13 mouse cellular contexts compared by ENCODE assay signal in genomic region chr6:34274346-34274745, GRCm38 (mm10). TPM values are rescaled to one million over a fixed set of nuclear protein-coding genes. Genes with fewer than 3 reads are reported as not detected.
DNase-seq lines count a peak whose midpoint lies in the region; ATAC-seq lines count a peak whose summit lies in the region.
"Had no signal": no experiment of that assay in that cellular context is flagged by ENCODE, and none has a peak within 500 bp of the region (broad histone marks: within the 10 kb centered on the region; RNA-seq: fewer than 3 reads in every experiment).

No protein-coding gene starts in this region.

- 0 out of 2 replicates have a peak, but pooled peaks cover 7% of the 10 kb centered on the region for H3K27me3 ChIP-seq in kidney, embryonic 15.5 days
- H3K27me3 ChIP-seq: embryonic facial prominence, embryonic 15.5 days; neural tube, embryonic 12.5 days had no signal

- intact Hi-C loops in heart, postnatal 10 days (cut with DNase I): no loop called here

- H3K4me2 ChIP-seq in kidney, embryonic 15.5 days: no peak overlapping the region
- H3K4me2 ChIP-seq: embryonic facial prominence, embryonic 15.5 days; neural tube, embryonic 12.5 days had no signal

- ATAC-seq in megakaryocyte, adult 5-6 weeks (ENCODE audit: poor library complexity, severe bottlenecking): no peak
- ATAC-seq in kidney, embryonic 15.5 days (replicated peaks; ENCODE audit: low FRiP score): no peak
- ATAC-seq: intestine, postnatal 0 days had no signal

- no peak overlapping the region for H3K27ac ChIP-seq in kidney, embryonic 15.5 days
- H3K27ac ChIP-seq: embryonic facial prominence, embryonic 15.5 days; macrophage; neural tube, embryonic 12.5 days had no signal

- H3K36me3 ChIP-seq in kidney, embryonic 15.5 days: no peaks in the 10 kb centered on the region
- H3K36me3 ChIP-seq: embryonic facial prominence, embryonic 15.5 days; neural tube, embryonic 12.5 days had no signal

- H3K9me3 ChIP-seq in kidney, embryonic 15.5 days (replicated peaks): no peaks in the 10 kb centered on the region
- H3K9me3 ChIP-seq: embryonic facial prominence, embryonic 15.5 days; neural tube, embryonic 12.5 days had no signal

- H3K4me3 ChIP-seq in kidney, embryonic 15.5 days (replicated peaks): no peak overlapping the region
- H3K4me3 ChIP-seq: embryonic facial prominence, embryonic 15.5 days; neural tube, embryonic 12.5 days had no signal

- WGBS in kidney, embryonic 15.5 days: 86% methylated on average over 2 of the region's 2 CpGs

- H3K9ac ChIP-seq in kidney, embryonic 15.5 days: no peak overlapping the region
- H3K9ac ChIP-seq: embryonic facial prominence, embryonic 15.5 days; neural tube, embryonic 12.5 days had no signal

- H3K4me1 ChIP-seq in kidney, embryonic 15.5 days: no peaks in the 10 kb centered on the region
- H3K4me1 ChIP-seq: embryonic facial prominence, embryonic 15.5 days; neural tube, embryonic 12.5 days had no signal

- DNase-seq in layer of hippocampus, adult 8-10 months (ENCODE audit: low spot score in 2 of 2): peak; percentile 18 to 26
- no peak for DNase-seq in layer of hippocampus, adult 9-10 months (ENCODE audit: low spot score)
- peak; percentile 91 for DNase-seq in adipocyte (ENCODE audit: low spot score)
- DNase-seq in cerebellum, postnatal 10 days: peak; percentile 43 to 60
- DNase-seq in heart, postnatal 10 days: peak; percentile 70 to 78
- DNase-seq: spleen, adult 18-20 months; thymus, postnatal 14 days had no signal

RNA-seq across cellular contexts. Expression of gene Akr1b3, which starts 42.9 kb away (rescaled TPM):
- 10 to 100 TPM; 44.6 to 55.6 (median 48.9) TPM for total RNA-seq in layer of hippocampus, adult 8-10 months (2022)
- 100 to 1,000 TPM; 196 to 211 TPM for total RNA-seq in heart, postnatal 10 days (2021)
- 200 and 215 TPM in 2 replicates for total RNA-seq in megakaryocyte, adult 5-6 weeks (2015)
- 102 and 117 TPM in 2 replicates for total RNA-seq in megakaryocyte, adult 5-6 weeks (2017)
- 184 and 190 TPM in 2 replicates for polyA plus RNA-seq in kidney, embryonic 15.5 days (2015; fragmentation: Nextera tagmentation; extraction: Ambion mirVana)
